Mouse (Mus musculus) heart, adult 2 months (tissue): ENCODE results near the gene Tufm. TPM values are rescaled to one million over a fixed set of nuclear protein-coding genes. Genes with fewer than 3 reads are reported as not detected.
A peak's percentile ranks its signal among the peaks of the same experiment; 100 is the strongest.
"Not testable (repeated sequence)": the region's sequence is repeated elsewhere in the genome, so short reads cannot be mapped to it uniquely, and the experiment has no call there.

ENCODE experiments used
- DNase-seq, 2 experiments: peaks; one replicate each; pipeline ENCODE4 v3.0.0; 2021
- H3K27ac ChIP-seq: fragments of 200-600 bp; 2 replicates; pipeline ENCODE4 v1.8.1; 2022
- H3K27me3 ChIP-seq: fragments of 200-500 bp; 2 replicates; pipeline ENCODE4 v1.6.1; 2012; ENCODE audit warnings: mild to moderate bottlenecking, low read length, inconsistent platforms, mixed read lengths; ENCODE audit not compliant: control insufficient read depth, insufficient read depth
- H3K36me3 ChIP-seq: fragments of 200-500 bp; 2 replicates; pipeline ENCODE4 v1.6.1; 2012; ENCODE audit warnings: low read length, inconsistent platforms; ENCODE audit not compliant: control insufficient read depth, insufficient read depth
- H3K4me1 ChIP-seq: fragments of 200-500 bp; 2 replicates; pipeline ENCODE4 v1.6.1; 2011; ENCODE audit warnings: low read length; ENCODE audit not compliant: control insufficient read depth, insufficient read depth
- H3K4me3 ChIP-seq: fragments of 200-600 bp; 2 replicates; pipeline ENCODE4 v1.8.1; 2022
- H3K79me2 ChIP-seq: fragments of 200-500 bp; replicated peaks from 2 replicates; pipeline ENCODE4 v1.6.1; 2012; ENCODE audit warnings: mild to moderate bottlenecking, inconsistent platforms, low read length, moderate library complexity, mixed read lengths; ENCODE audit not compliant: control insufficient read depth, insufficient read depth
- H3K9ac ChIP-seq: fragments of 200-500 bp; 2 replicates; pipeline ENCODE4 v1.6.1; 2012; ENCODE audit warnings: low read depth, mild to moderate bottlenecking, control low read depth, inconsistent platforms, low read length, mixed read lengths
- CTCF ChIP-seq: fragments of 200-600 bp; IDR thresholded peaks from 2 replicates; pipeline ENCODE4 v1.8.1; 2022; ENCODE audit warnings: antibody characterized with exemption, mild to moderate bottlenecking, moderate library complexity
- EP300 ChIP-seq: fragments of 200-500 bp; IDR thresholded peaks from 2 replicates; pipeline ENCODE4 v1.6.1; 2011; ENCODE audit warnings: low read depth, low read length, control low read depth; ENCODE audit not compliant: insufficient read depth
- POLR2A ChIP-seq: fragments of 200-500 bp; IDR thresholded peaks from 2 replicates; pipeline ENCODE4 v1.6.1; 2011; ENCODE audit warnings: mild to moderate bottlenecking, low read depth, low read length, control low read depth; ENCODE audit not compliant: insufficient read depth
- WGBS: fragments of 180-500 bp; shearing (Covaris S2); methylation state at CpG from one replicate; pipeline ENCODE4 v1.1.7; 2018; 5-methylcytosine and 5-hydroxymethylcytosine counted together
- intact Hi-C: fragments of 180-260 bp; cut with DNase I; formaldehyde crosslinking; loops from one replicate; pipeline ENCODE4 v1.15.1; 2025
- polyA plus RNA-seq: library from polyadenylated mRNA; depleted of rRNA; stranded (reverse); fragments of >200 nt; gene quantifications from 2 replicates; pipeline ENCODE4 v1.2.3, GENCODE M21; 2012
- total RNA-seq, 2 experiments: library from RNA; stranded (reverse); gene quantifications; 2 replicates each; pipeline ENCODE4 v1.2.3; 2021

The Tufm gene
- total and polyA plus RNA-seq, 3 experiments: 271 to 314 (median 288) TPM

GRCm38 (mm10) chr7:126482392-126482871 lies 4.7 kb upstream of the Tufm start:
- H3K4me3 ChIP-seq: peak overlapping the region; percentile 53
- no peaks in the 10 kb centered on the region for H3K36me3 ChIP-seq
- H3K27ac ChIP-seq: peak overlapping the region; percentile 65
- peak; percentile 16; the same call in 1 of the 2 replicates for TF ChIP-seq CTCF
- peak; percentile 75 for TF ChIP-seq POLR2A
- TF ChIP-seq EP300: no peak
- WGBS: under 1% methylated on average over 23 of the region's 23 CpGs
- intact Hi-C loops: loop anchor here (5.0 kb wide), 2 partner anchors 85 to 155 kb away; partner anchors contain the start of gene Nfatc2ip
- H3K4me1 ChIP-seq: no peaks in the 10 kb centered on the region
- peak; percentile 85 to 91 for DNase-seq
- H3K27me3 ChIP-seq: no peaks in the 10 kb centered on the region
- H3K9ac ChIP-seq: peak overlapping the region; percentile 41
- H3K79me2 ChIP-seq: no peaks in the 10 kb centered on the region

- not testable (repeated sequence) for DNase-seq
- 6% methylated on average over 25 of the region's 25 CpGs for WGBS
Measured at GRCm38 (mm10) chr7:126487617-126488385, 640 bp downstream of the Tufm start.

GRCm38 (mm10) chr7:126491005-126491404 lies 3.8 kb downstream of the Tufm start:
- H3K27ac ChIP-seq: no peak overlapping the region
- no peaks in the 10 kb centered on the region for H3K79me2 ChIP-seq
- H3K27me3 ChIP-seq: no peaks in the 10 kb centered on the region
- no peak for TF ChIP-seq POLR2A
- no peak for TF ChIP-seq CTCF
- no peak for TF ChIP-seq EP300
- H3K4me1 ChIP-seq: no peaks in the 10 kb centered on the region
- no peaks in the 10 kb centered on the region; the same call in 1 of the 2 replicates for H3K36me3 ChIP-seq
- H3K9ac ChIP-seq: no peak overlapping the region
- intact Hi-C loops: no loop called here
- WGBS: 63% methylated on average over 1 of the region's 1 CpGs
- DNase-seq: no peak
- H3K4me3 ChIP-seq: no peak overlapping the region

More at GRCm38 (mm10) chr7:126487617-126488385, 640 bp downstream of the Tufm start:
- not testable (repeated sequence) for H3K4me1 ChIP-seq, H3K36me3 ChIP-seq, H3K27me3 ChIP-seq, H3K79me2 ChIP-seq
- intact Hi-C loops: loop anchor here (1.0 to 5.0 kb wide), 2 partner anchors 14 to 210 kb away; partner anchors contain the start of genes Bola2 and Slx1b
- Histone ChIP-seq H3K9ac (peak overlapping the region; percentile 94), H3K4me3 (peak overlapping the region; percentile 99), H3K27ac (peak overlapping the region; percentile 88)

GRCm38 (mm10) chr7:126491973-126492372 lies 4.8 kb downstream of the Tufm start:
- DNase-seq: no peak
- H3K27ac ChIP-seq: no peak overlapping the region
- H3K9ac ChIP-seq: no peak overlapping the region
- TF ChIP-seq EP300 (no peak), CTCF (no peak), POLR2A (no peak)
- 59% methylated on average over 11 of the region's 11 CpGs for WGBS
- H3K27me3 ChIP-seq: no peaks in the 10 kb centered on the region
- intact Hi-C loops: no loop called here
- no peaks in the 10 kb centered on the region for H3K4me1 ChIP-seq
- H3K4me3 ChIP-seq: no peak overlapping the region
- H3K79me2 ChIP-seq: no peaks in the 10 kb centered on the region
- no peaks in the 10 kb centered on the region; the same call in 1 of the 2 replicates for H3K36me3 ChIP-seq

GRCm38 (mm10) chr7:126494120-126494519 lies 7.0 kb downstream of the Tufm start:
- Histone ChIP-seq H3K27me3 (no peaks in the 10 kb centered on the region), H3K27ac (no peak overlapping the region), H3K79me2 (no peaks in the 10 kb centered on the region), H3K9ac (no peak overlapping the region), H3K4me1 (no peaks in the 10 kb centered on the region), H3K36me3 (peaks cover 2% of the 10 kb centered on the region), H3K4me3 (no peak overlapping the region)
- intact Hi-C loops: no loop called here
- TF ChIP-seq EP300 (no peak), CTCF (no peak)
- 86% methylated on average over 6 of the region's 6 CpGs for WGBS
- DNase-seq: no peak

GRCm38 (mm10) chr7:126496475-126496874 lies 9.3 kb downstream of the Tufm start:
- Histone ChIP-seq H3K79me2 (no peaks in the 10 kb centered on the region), H3K27me3 (no peaks in the 10 kb centered on the region), H3K4me1 (no peaks in the 10 kb centered on the region), H3K9ac (no peak overlapping the region), H3K27ac (no peak overlapping the region), H3K36me3 (peaks cover 11% of the 10 kb centered on the region), H3K4me3 (no peak overlapping the region)
- 75% methylated on average over 5 of the region's 5 CpGs for WGBS
- no peak for DNase-seq
- intact Hi-C loops: no loop called here
- no peak for TF ChIP-seq EP300
- no peak for TF ChIP-seq POLR2A
